Mouse (Mus musculus): ENCODE measurements around the gene Actl6a. TPM values are rescaled to one million over a fixed set of nuclear protein-coding genes. Genes with fewer than 3 reads are reported as not detected.
"Not testable (repeated sequence)": the region's sequence is repeated elsewhere in the genome, so short reads cannot be mapped to it uniquely, and the experiment has no call there.

Actl6a gene
- total RNA-seq, 2 experiments from 2014 or later: 16.1 to 21.6 TPM

- DNase-seq (ENCODE audit: extremely low spot score in 1 of 2, low spot score in 1 of 2): no peak
Measured at GRCm38 (mm10) chr3:32742276-32742780, 36.2 kb downstream of the Actl6a start.

- no peak for DNase-seq (ENCODE audit: extremely low spot score in 1 of 2, low spot score in 1 of 2)
Measured at GRCm38 (mm10) chr3:32745001-32745400, 38.9 kb downstream of the Actl6a start.

- DNase-seq (ENCODE audit: extremely low spot score in 1 of 2, low spot score in 1 of 2): not testable (repeated sequence)
Measured at GRCm38 (mm10) chr3:32745426-32745825, 39.3 kb downstream of the Actl6a start.

GRCm38 (mm10) chr3:32748384-32748783, 42.3 kb downstream of the Actl6a start:
- no peak for DNase-seq (ENCODE audit: extremely low spot score in 1 of 2, low spot score in 1 of 2)

GRCm38 (mm10) chr3:32749820-32750579, 43.9 kb downstream of the Actl6a start:
- no peak for DNase-seq (ENCODE audit: extremely low spot score in 1 of 2, low spot score in 1 of 2)

- DNase-seq (ENCODE audit: extremely low spot score in 1 of 2, low spot score in 1 of 2): no peak
Measured at GRCm38 (mm10) chr3:32754384-32754915, 48.4 kb downstream of the Actl6a start.

- no peak for DNase-seq (ENCODE audit: extremely low spot score in 1 of 2, low spot score in 1 of 2)
Measured at GRCm38 (mm10) chr3:32759212-32759611, 53.1 kb downstream of the Actl6a start.

- DNase-seq (ENCODE audit: extremely low spot score in 1 of 2, low spot score in 1 of 2): no peak
Measured at GRCm38 (mm10) chr3:32762962-32763361, 56.9 kb downstream of the Actl6a start.

GRCm38 (mm10) chr3:32763902-32764301, 57.8 kb downstream of the Actl6a start:
- DNase-seq (ENCODE audit: extremely low spot score in 1 of 2, low spot score in 1 of 2): no peak

GRCm38 (mm10) chr3:32770781-32771180, 64.7 kb downstream of the Actl6a start:
- no peak for DNase-seq (ENCODE audit: extremely low spot score in 1 of 2, low spot score in 1 of 2)

Other genes starting within 250 kb of the Actl6a start
- gene Kcnmb3, start 214.1 kb upstream of the Actl6a start, total RNA-seq (2021): under 1 TPM in 1 of 2 experiments, not detected in 1; 0.66 TPM
- gene Zfp639, start 196.0 kb upstream of the Actl6a start, total RNA-seq (2021): 10 to 100 TPM; 30.5 to 36.1 TPM
- gene Mfn1, start 176.8 kb upstream of the Actl6a start, total RNA-seq (2021): 100 to 1,000 TPM in 1 of 2 experiments, 10 to 100 TPM in 1; 87.7 to 100 TPM
- gene Gnb4, start 89.7 kb upstream of the Actl6a start, total RNA-seq (2021): 10 to 100 TPM; 28.2 to 29.1 TPM
- 100 to 1,000 TPM; 200 to 202 TPM for gene Ndufb5, start 30.7 kb downstream of the Actl6a start, total RNA-seq (2021)
- 10 to 100 TPM; 21.1 to 22.5 TPM for gene Mrpl47, start 31.3 kb downstream of the Actl6a start, total RNA-seq (2021)
- 10 to 100 TPM; 18.0 to 21.8 TPM for gene Usp13, start 111.2 kb downstream of the Actl6a start, total RNA-seq (2021)

Data from layer of hippocampus, postnatal 25 days (tissue).